ENCODE assay signal across 13 mouse cellular contexts in genomic region chr5:23249896-23250875, GRCm38 (mm10).
DNase-seq lines count a peak whose midpoint lies in the region; ATAC-seq and TF ChIP-seq lines count a peak whose summit lies in the region.
"Had no signal": no experiment of that assay in that cellular context is flagged by ENCODE, and none has a peak within 500 bp of the region (broad histone marks: within the 10 kb centered on the region; RNA-seq: fewer than 3 reads in every experiment).

No protein-coding gene starts in this region.

- no peak overlapping the region for H3K9ac ChIP-seq in midbrain, embryonic 14.5 days (replicated peaks; ENCODE audit: low read length)
- no peak overlapping the region for H3K9ac ChIP-seq in midbrain, embryonic 11.5 days (ENCODE audit: low read length)
- H3K9ac ChIP-seq in heart, embryonic 14.5 days (ENCODE audit: low read length): 0 out of 2 replicates have a peak overlapping the region, but pooled peaks have one; percentile 14
- no peak overlapping the region for H3K9ac ChIP-seq in kidney, embryonic 15.5 days
- H3K9ac ChIP-seq: hindbrain, embryonic 15.5 days; liver, embryonic 12.5 days; midbrain, embryonic 12.5 days had no signal

- ATAC-seq in midbrain, embryonic 14.5 days (ENCODE audit: low FRiP score, low TSS enrichment): no peak
- no peak for ATAC-seq in midbrain, embryonic 11.5 days (ENCODE audit: low FRiP score)
- ATAC-seq in heart, embryonic 14.5 days (ENCODE audit: insufficient number of reproducible peaks, insufficient read depth, low FRiP score, low read depth): no peak
- peak; percentile 74 for ATAC-seq in kidney, embryonic 15.5 days (replicated peaks; ENCODE audit: low FRiP score)
- ATAC-seq: liver, embryonic 12.5 days had no signal

- H3K27ac ChIP-seq in midbrain, embryonic 14.5 days (replicated peaks; ENCODE audit: low read depth, low read length): no peak overlapping the region
- no peak overlapping the region for H3K27ac ChIP-seq in midbrain, embryonic 11.5 days (ENCODE audit: low read depth, low read length)
- H3K27ac ChIP-seq in heart, embryonic 14.5 days (replicated peaks in 1 of 2; ENCODE audit: control insufficient read depth in 1 of 2, insufficient read depth in 1 of 2, low read depth in 2 of 2, low read length in 2 of 2): peak overlapping the region; percentile 77 to 82
- H3K27ac ChIP-seq in kidney, embryonic 15.5 days: peak overlapping the region; percentile 57; the same call in 1 of the 2 replicates
- H3K27ac ChIP-seq in cerebellum, adult 2 months (ENCODE audit: insufficient read depth, low read length): no peak overlapping the region
- H3K27ac ChIP-seq: hindbrain, embryonic 15.5 days; liver, embryonic 12.5 days; midbrain, embryonic 12.5 days had no signal

- DNase-seq in midbrain, embryonic 14.5 days: peak; percentile 3
- no peak for DNase-seq in midbrain, embryonic 11.5 days (ENCODE audit: low spot score, missing footprints)
- peak; percentile 17 to 48 for DNase-seq in lung, postnatal 4 days
- no peak for DNase-seq in cerebellum, adult 2 months
- no peak for DNase-seq in layer of hippocampus, adult 8-10 months (ENCODE audit: low spot score in 2 of 2)
- no peak for DNase-seq in left cerebral cortex, adult 9 months (ENCODE audit: low spot score in 2 of 2)
- DNase-seq: adrenal gland, adult 8-10 months; cerebellum, adult 9-11 months had no signal

- 50% methylated on average over 9 of the region's 9 CpGs for WGBS in midbrain, embryonic 14.5 days
- WGBS in midbrain, embryonic 11.5 days: 56% methylated on average over 9 of the region's 9 CpGs
- 35% methylated on average over 9 of the region's 9 CpGs for WGBS in heart, embryonic 14.5 days
- 26% methylated on average over 9 of the region's 9 CpGs for WGBS in kidney, embryonic 15.5 days
- 28% methylated on average over 9 of the region's 9 CpGs for WGBS in cerebellum, adult 2 months

- H3K4me1 ChIP-seq in midbrain, embryonic 14.5 days (ENCODE audit: control insufficient read depth, insufficient read depth, low read length): no peaks in the 10 kb centered on the region
- H3K4me1 ChIP-seq in midbrain, embryonic 11.5 days (ENCODE audit: control insufficient read depth, insufficient read depth, low read length): no peaks in the 10 kb centered on the region
- H3K4me1 ChIP-seq in heart, embryonic 14.5 days (ENCODE audit: control insufficient read depth in 2 of 2, insufficient read depth in 2 of 2, low read length in 2 of 2): peaks cover 19 to 24% of the 10 kb centered on the region in 2 experiments
- H3K4me1 ChIP-seq in kidney, embryonic 15.5 days: peaks cover 20% of the 10 kb centered on the region
- no peaks in the 10 kb centered on the region for H3K4me1 ChIP-seq in cerebellum, adult 2 months (ENCODE audit: control insufficient read depth, insufficient read depth, low read length)
- H3K4me1 ChIP-seq: hindbrain, embryonic 15.5 days; liver, embryonic 12.5 days; midbrain, embryonic 12.5 days had no signal

- no peaks in the 10 kb centered on the region for H3K36me3 ChIP-seq in midbrain, embryonic 14.5 days (ENCODE audit: control insufficient read depth, insufficient read depth, low read length)
- no peaks in the 10 kb centered on the region for H3K36me3 ChIP-seq in midbrain, embryonic 11.5 days (ENCODE audit: control insufficient read depth, insufficient read depth, low read length)
- H3K36me3 ChIP-seq in heart, embryonic 14.5 days (ENCODE audit: control insufficient read depth, insufficient read depth, low read length): no peaks in the 10 kb centered on the region
- no peaks in the 10 kb centered on the region for H3K36me3 ChIP-seq in kidney, embryonic 15.5 days
- H3K36me3 ChIP-seq: hindbrain, embryonic 15.5 days; liver, embryonic 12.5 days; midbrain, embryonic 12.5 days had no signal

- H3K27me3 ChIP-seq in midbrain, embryonic 14.5 days (ENCODE audit: control insufficient read depth, insufficient read depth, low read length): no peaks in the 10 kb centered on the region
- H3K27me3 ChIP-seq in midbrain, embryonic 11.5 days (ENCODE audit: control insufficient read depth, insufficient read depth, low read length): no peaks in the 10 kb centered on the region
- H3K27me3 ChIP-seq in heart, embryonic 14.5 days (ENCODE audit: control insufficient read depth, insufficient read depth, low read length): no peaks in the 10 kb centered on the region
- H3K27me3 ChIP-seq in kidney, embryonic 15.5 days: no peaks in the 10 kb centered on the region
- no peaks in the 10 kb centered on the region for H3K27me3 ChIP-seq in cerebellum, adult 2 months (ENCODE audit: control insufficient read depth, insufficient read depth, low read length)
- H3K27me3 ChIP-seq: hindbrain, embryonic 15.5 days; liver, embryonic 12.5 days; midbrain, embryonic 12.5 days had no signal

- no peak for TF ChIP-seq CTCF in cerebellum, adult 2 months (IDR thresholded peaks at IDR 0.05; ENCODE audit: borderline replicate concordance, insufficient read depth, low read depth, low read length)

- H3K9me3 ChIP-seq in midbrain, embryonic 14.5 days (ENCODE audit: control insufficient read depth, low read length): no peaks in the 10 kb centered on the region
- H3K9me3 ChIP-seq in midbrain, embryonic 11.5 days (ENCODE audit: control insufficient read depth, low read length): no peaks in the 10 kb centered on the region
- no peaks in the 10 kb centered on the region for H3K9me3 ChIP-seq in heart, embryonic 14.5 days (ENCODE audit: control insufficient read depth, low read length)
- no peaks in the 10 kb centered on the region for H3K9me3 ChIP-seq in kidney, embryonic 15.5 days (replicated peaks)
- H3K9me3 ChIP-seq: hindbrain, embryonic 15.5 days; liver, embryonic 12.5 days; midbrain, embryonic 12.5 days had no signal

- TF ChIP-seq POLR2A in cerebellum, adult 2 months (IDR thresholded peaks at IDR 0.05; ENCODE audit: borderline replicate concordance, insufficient read depth, low read length): no peak

- no peak overlapping the region for H3K4me2 ChIP-seq in midbrain, embryonic 14.5 days (ENCODE audit: low read length)
- no peak overlapping the region for H3K4me2 ChIP-seq in midbrain, embryonic 11.5 days
- no peak overlapping the region for H3K4me2 ChIP-seq in heart, embryonic 14.5 days (ENCODE audit: low read length)
- H3K4me2 ChIP-seq in kidney, embryonic 15.5 days: 0 out of 2 replicates have a peak overlapping the region, but pooled peaks have one; percentile 8
- H3K4me2 ChIP-seq: hindbrain, embryonic 15.5 days; liver, embryonic 12.5 days; midbrain, embryonic 12.5 days had no signal

- no peak overlapping the region for H3K4me3 ChIP-seq in midbrain, embryonic 14.5 days (replicated peaks; ENCODE audit: low read depth, low read length)
- H3K4me3 ChIP-seq in midbrain, embryonic 11.5 days (ENCODE audit: low read depth, low read length): no peak overlapping the region
- H3K4me3 ChIP-seq in heart, embryonic 14.5 days (ENCODE audit: control insufficient read depth in 1 of 2, insufficient read depth in 1 of 2, low read depth in 1 of 2, low read length in 2 of 2): no peak overlapping the region
- H3K4me3 ChIP-seq in kidney, embryonic 15.5 days (replicated peaks): no peak overlapping the region
- H3K4me3 ChIP-seq in cerebellum, adult 2 months (replicated peaks; ENCODE audit: insufficient read depth, low read depth, low read length): no peak overlapping the region
- H3K4me3 ChIP-seq: hindbrain, embryonic 15.5 days; liver, embryonic 12.5 days; midbrain, embryonic 12.5 days had no signal

Comparison
In these comparisons a context has a peak if more than half of its experiments do, and no peak if none do; other contexts are left out.
1. DNase-seq: peak in midbrain, embryonic 14.5 days (single experiment) and lung, postnatal 4 days (2 of 2); none in midbrain, embryonic 11.5 days (single experiment), cerebellum, adult 2 months (0 of 2), layer of hippocampus, adult 8-10 months (0 of 2) and left cerebral cortex, adult 9 months (0 of 2).
2. H3K27ac ChIP-seq: peak in heart, embryonic 14.5 days (2 of 2) and kidney, embryonic 15.5 days (single experiment); none in midbrain, embryonic 14.5 days (single experiment), midbrain, embryonic 11.5 days (single experiment) and cerebellum, adult 2 months (single experiment).